ENCODE assay signal across 15 mouse cellular contexts in genomic region chr13:60076147-60076800, GRCm38 (mm10).
DNase-seq lines count a peak whose midpoint lies in the region; ATAC-seq and TF ChIP-seq lines count a peak whose summit lies in the region.
"Had no signal": no experiment of that assay in that cellular context is flagged by ENCODE, and none has a peak within 500 bp of the region (broad histone marks: within the 10 kb centered on the region; RNA-seq: fewer than 3 reads in every experiment).

No protein-coding gene starts in this region.

- no peaks in the 10 kb centered on the region for H3K9me3 ChIP-seq in lung, postnatal 0 days (ENCODE audit: low read length)
- no peaks in the 10 kb centered on the region for H3K9me3 ChIP-seq in embryonic facial prominence, embryonic 15.5 days (replicated peaks)
- H3K9me3 ChIP-seq in limb, embryonic 12.5 days = no peaks in the 10 kb centered on the region

- peak; percentile 42 for DNase-seq in gastrocnemius, adult 18-20 months (ENCODE audit: low spot score)
- DNase-seq in gastrocnemius, postnatal 36 days = no peak
- DNase-seq in lung, postnatal 0 days (ENCODE audit: low spot score) = no peak
- no peak for DNase-seq in lung, postnatal 14 days
- DNase-seq in urinary bladder, adult 2 months (ENCODE audit: low spot score) = no peak
- DNase-seq in lung, postnatal 10 days = no peak
- DNase-seq: adrenal gland, postnatal 25 days; kidney, postnatal 14 days; layer of hippocampus, postnatal 36 days; right cerebral cortex, postnatal 25 days; thymus, postnatal 25 days had no signal

- no peak for TF ChIP-seq EP300 in lung, postnatal 0 days (IDR thresholded peaks at IDR 0.05)

- intact Hi-C loops in gastrocnemius, postnatal 36 days (cut with DNase I) = no loop called here

- no peak overlapping the region for H3K9ac ChIP-seq in lung, postnatal 0 days (replicated peaks; ENCODE audit: low read depth)
- no peak overlapping the region for H3K9ac ChIP-seq in embryonic facial prominence, embryonic 15.5 days
- H3K9ac ChIP-seq in limb, embryonic 12.5 days (replicated peaks) = no peak overlapping the region

- no peak overlapping the region for H3K4me2 ChIP-seq in lung, postnatal 0 days (replicated peaks; ENCODE audit: low read depth, low read length)
- H3K4me2 ChIP-seq in embryonic facial prominence, embryonic 15.5 days (replicated peaks) = no peak overlapping the region
- H3K4me2 ChIP-seq in limb, embryonic 12.5 days = no peak overlapping the region
- H3K4me2 ChIP-seq: liver, embryonic 11.5 days had no signal

- no peaks in the 10 kb centered on the region for H3K4me1 ChIP-seq in lung, postnatal 0 days (ENCODE audit: insufficient read depth, low read depth, low read length)
- H3K4me1 ChIP-seq in embryonic facial prominence, embryonic 15.5 days = peaks cover 37% of the 10 kb centered on the region
- H3K4me1 ChIP-seq in limb, embryonic 12.5 days (replicated peaks) = peaks cover 51% of the 10 kb centered on the region

- H3K27me3 ChIP-seq in lung, postnatal 0 days (replicated peaks; ENCODE audit: insufficient read depth, low read length) = no peaks in the 10 kb centered on the region
- H3K27me3 ChIP-seq in embryonic facial prominence, embryonic 15.5 days = no peaks in the 10 kb centered on the region
- H3K27me3 ChIP-seq in limb, embryonic 12.5 days = no peaks in the 10 kb centered on the region

- 54% methylated on average over 6 of the region's 6 CpGs for WGBS in lung, postnatal 0 days
- WGBS in embryonic facial prominence, embryonic 15.5 days = 51% methylated on average over 6 of the region's 6 CpGs
- WGBS in limb, embryonic 12.5 days = 53% methylated on average over 6 of the region's 6 CpGs

- peak; percentile 16; the same call in 1 of the 2 replicates for ATAC-seq in lung, postnatal 0 days
- no peak for ATAC-seq in embryonic facial prominence, embryonic 15.5 days (ENCODE audit: insufficient number of reproducible peaks, low FRiP score, low TSS enrichment, low read depth)
- no peak for ATAC-seq in limb, embryonic 12.5 days (ENCODE audit: insufficient number of reproducible peaks, insufficient read depth, low FRiP score, low TSS enrichment, low read depth)
- ATAC-seq: midbrain, embryonic 16.5 days had no signal

- H3K4me3 ChIP-seq in lung, postnatal 0 days (ENCODE audit: low read depth, low read length) = no peak overlapping the region
- no peak overlapping the region for H3K4me3 ChIP-seq in embryonic facial prominence, embryonic 15.5 days (replicated peaks)
- no peak overlapping the region for H3K4me3 ChIP-seq in limb, embryonic 12.5 days (replicated peaks)

- H3K36me3 ChIP-seq in lung, postnatal 0 days (ENCODE audit: insufficient read depth, low read length) = no peaks in the 10 kb centered on the region
- no peaks in the 10 kb centered on the region for H3K36me3 ChIP-seq in embryonic facial prominence, embryonic 15.5 days
- no peaks in the 10 kb centered on the region for H3K36me3 ChIP-seq in limb, embryonic 12.5 days

- no peak for TF ChIP-seq CTCF in lung, postnatal 0 days (IDR thresholded peaks at IDR 0.05)

- H3K27ac ChIP-seq in lung, postnatal 0 days (ENCODE audit: low read length) = no peak overlapping the region
- H3K27ac ChIP-seq in embryonic facial prominence, embryonic 15.5 days (replicated peaks) = peak overlapping the region; percentile 69
- H3K27ac ChIP-seq in limb, embryonic 12.5 days = peak overlapping the region; percentile 79
